Mouse (Mus musculus) cortical plate, adult 2 months (tissue): ENCODE data around the gene Ryr3.

ENCODE experiments used
- CTCF ChIP-seq: fragments of 200-500 bp; IDR thresholded peaks from 2 replicates; pipeline ENCODE4 v1.5.1; 2011; ENCODE audit warnings: mild to moderate bottlenecking, control low read depth, low read length; ENCODE audit not compliant: insufficient read depth; ENCODE audit errors: extremely low read depth
- POLR2A ChIP-seq: fragments of 200-500 bp; IDR thresholded peaks from 2 replicates; pipeline ENCODE4 v1.6.1; 2011; ENCODE audit warnings: mild to moderate bottlenecking, low read length, control low read depth; ENCODE audit not compliant: insufficient read depth; ENCODE audit errors: extremely low read depth

GRCm38 (mm10) chr2:112998498-112998897 is 218.4 kb downstream of the Ryr3 start:
- TF ChIP-seq POLR2A: no peak
- TF ChIP-seq CTCF: no peak
